Mouse (Mus musculus) lung, adult 18-20 months (tissue): ENCODE results near the gene Hoxa1.

ENCODE experiments used
- DNase-seq, 2 experiments: peaks; one replicate each; pipeline ENCODE4 v3.0.0; 2022; ENCODE audit warnings: mixed read lengths in 2 of 2

Hoxa1 gene

GRCm38 (mm10) chr6:52170898-52171223 is 12.7 kb upstream of the Hoxa1 start:
- no peak for DNase-seq

DNA sequence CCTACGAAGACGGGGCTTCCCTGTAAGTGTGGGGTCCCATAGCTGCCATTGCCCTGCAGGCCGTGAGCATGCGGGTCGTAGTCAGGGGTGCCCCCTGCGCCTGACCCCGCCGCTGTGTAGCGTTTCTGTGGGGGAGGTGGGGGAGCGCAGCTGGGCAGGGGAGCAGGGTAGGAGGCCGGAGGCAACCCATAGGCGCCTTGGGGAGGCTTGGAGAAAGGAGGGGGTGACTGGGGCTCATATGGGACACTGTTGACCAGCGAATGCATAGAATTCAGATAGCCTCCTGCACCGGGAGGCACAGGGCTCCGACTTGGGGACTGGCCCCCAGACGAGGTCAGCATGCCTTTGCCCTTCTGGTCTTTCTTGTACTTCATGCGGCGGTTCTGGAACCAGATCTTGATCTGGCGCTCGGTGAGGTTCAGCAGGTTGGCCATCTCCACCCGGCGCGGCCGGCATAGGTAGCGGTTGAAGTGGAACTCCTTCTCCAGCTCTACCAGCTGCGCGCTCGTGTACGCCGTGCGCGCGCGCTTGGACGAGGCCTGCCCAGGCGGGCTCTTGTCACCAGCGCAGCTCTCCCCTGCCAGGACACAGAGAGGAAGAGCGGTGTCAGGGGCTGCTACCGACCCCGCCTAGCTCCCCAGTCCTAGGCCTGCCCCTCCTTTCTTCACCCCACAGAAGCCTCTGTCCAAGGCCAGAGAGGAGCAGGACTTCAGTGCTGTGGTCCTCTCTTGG is 12.2 kb upstream of the Hoxa1 start:
- DNase-seq = no peak

GRCm38 (mm10) chr6:52169499-52170165 is 11.5 kb upstream of the Hoxa1 start:
- no peak for DNase-seq

DNA sequence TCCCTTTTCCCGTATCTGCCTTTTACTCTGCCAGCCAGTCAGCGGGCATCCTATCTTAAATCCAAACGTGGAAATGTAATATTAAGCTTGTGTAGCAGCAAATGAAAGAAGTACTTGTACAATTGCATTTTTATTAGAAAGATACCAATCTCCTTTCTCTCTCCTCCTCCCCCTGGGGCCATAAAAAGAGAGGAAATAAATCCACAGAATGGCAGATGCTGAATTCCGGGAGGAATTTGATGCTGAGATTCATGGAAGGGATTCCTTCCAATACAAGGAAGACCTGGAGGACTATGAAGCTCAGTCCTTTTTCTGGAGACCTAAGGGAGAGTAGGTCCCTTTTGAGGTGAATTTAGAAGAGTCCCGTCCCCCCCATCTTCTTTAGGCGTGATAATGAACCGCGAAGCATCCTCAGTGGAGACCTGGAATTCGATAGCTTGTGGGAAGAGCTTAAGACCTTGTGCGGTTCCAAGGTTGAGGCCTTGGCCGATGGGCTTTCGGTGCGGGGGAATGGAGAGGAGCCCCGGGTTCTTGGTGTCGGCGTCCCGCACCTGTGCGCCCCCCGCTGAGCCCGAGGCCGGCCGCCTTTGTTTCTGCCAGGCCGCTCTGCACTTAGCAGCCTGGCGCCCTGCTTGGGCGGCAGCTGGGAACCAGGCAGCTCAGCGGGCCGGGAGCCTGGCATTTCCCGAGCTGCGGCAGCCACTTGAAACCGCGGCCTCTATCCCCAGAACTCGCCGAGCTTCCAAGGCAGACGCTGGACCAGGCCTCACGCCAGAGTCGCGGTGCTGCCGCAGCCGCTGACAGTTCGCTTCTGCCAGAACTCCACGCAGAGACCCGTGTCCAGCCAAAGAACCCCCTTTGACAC is 10.3 kb upstream of the Hoxa1 start:
- DNase-seq = no peak

DNA sequence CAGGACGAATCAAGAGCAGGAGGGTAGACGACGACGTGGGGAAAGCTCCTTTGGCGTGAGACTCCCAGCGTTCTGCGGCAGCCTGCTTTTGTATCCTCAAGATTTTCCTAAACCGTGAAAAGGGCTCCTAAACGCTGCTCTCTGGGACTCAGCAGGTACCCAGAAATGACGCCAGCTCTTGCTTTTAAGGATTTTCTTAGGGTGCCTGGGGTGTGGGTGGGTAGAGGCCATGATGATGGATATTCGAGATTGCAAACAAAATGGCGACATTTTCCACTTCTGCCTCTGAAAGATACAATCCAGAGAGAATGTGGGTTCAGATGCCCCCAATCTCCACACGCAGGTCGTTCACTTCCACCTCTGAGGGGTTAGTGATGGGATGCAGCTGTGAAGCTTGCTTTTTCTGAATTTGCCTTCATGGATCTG is 9.6 kb upstream of the Hoxa1 start:
- DNase-seq = no peak

GRCm38 (mm10) chr6:52167176-52167575 is 9.1 kb upstream of the Hoxa1 start:
- DNase-seq = no peak

- no peak for DNase-seq
Observed at GRCm38 (mm10) chr6:52166431-52167077, 8.4 kb upstream of the Hoxa1 start.

GRCm38 (mm10) chr6:52165441-52166370 is 7.6 kb upstream of the Hoxa1 start:
- no peak for DNase-seq

GRCm38 (mm10) chr6:52164626-52165440 is 6.7 kb upstream of the Hoxa1 start, which contains the start of gene Hoxa2:
TSS of gene Hoxa2 (minus strand) at chr6:52164831.
- no peak for DNase-seq

GRCm38 (mm10) chr6:52164051-52164625 is 6.0 kb upstream of the Hoxa1 start:
- peak in 1 of 2 experiments; percentile 14 for DNase-seq

DNA sequence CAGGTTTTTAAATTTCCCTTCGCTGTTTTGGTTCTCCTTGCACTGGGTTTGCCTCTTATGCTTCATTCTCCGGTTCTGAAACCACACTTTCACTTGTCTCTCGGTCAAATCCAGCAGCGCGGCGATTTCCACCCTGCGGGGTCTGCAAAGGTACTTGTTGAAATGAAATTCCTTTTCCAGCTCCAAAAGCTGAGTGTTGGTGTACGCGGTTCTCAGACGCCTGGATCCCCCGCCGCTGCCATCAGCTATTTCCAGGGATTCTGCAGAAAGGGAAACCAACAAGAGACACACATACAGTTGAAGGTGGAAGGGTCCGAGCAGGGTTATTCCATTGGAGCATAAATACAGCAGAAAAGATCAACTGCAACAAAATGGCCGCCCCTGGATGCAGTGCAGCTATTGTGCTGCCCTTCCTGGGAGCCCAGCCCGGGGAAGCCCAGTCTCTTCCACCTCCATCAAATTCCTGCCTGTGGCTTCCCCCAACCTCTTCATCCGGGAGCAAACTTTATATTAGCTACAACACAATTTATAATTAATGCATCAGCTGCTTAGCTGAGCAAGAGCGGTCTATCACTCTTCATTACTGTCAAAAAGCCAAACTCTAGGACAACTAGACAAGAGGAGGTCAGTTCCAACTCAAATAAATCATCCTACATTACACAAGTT is 5.4 kb upstream of the Hoxa1 start:
- peak in 1 of 2 experiments; percentile 14 for DNase-seq

- no peak for DNase-seq
Observed at GRCm38 (mm10) chr6:52162611-52163365, 4.7 kb upstream of the Hoxa1 start.

GRCm38 (mm10) chr6:52162093-52162380 is 3.9 kb upstream of the Hoxa1 start:
- DNase-seq = no peak

- no peak for DNase-seq
Observed at GRCm38 (mm10) chr6:52161336-52162092, 3.4 kb upstream of the Hoxa1 start.

- DNase-seq = peak in 1 of 2 experiments; percentile 64
Observed at GRCm38 (mm10) chr6:52160511-52161335, 2.6 kb upstream of the Hoxa1 start.

- DNase-seq = no peak
Observed at GRCm38 (mm10) chr6:52159979-52160378, 1.9 kb upstream of the Hoxa1 start.

DNA sequence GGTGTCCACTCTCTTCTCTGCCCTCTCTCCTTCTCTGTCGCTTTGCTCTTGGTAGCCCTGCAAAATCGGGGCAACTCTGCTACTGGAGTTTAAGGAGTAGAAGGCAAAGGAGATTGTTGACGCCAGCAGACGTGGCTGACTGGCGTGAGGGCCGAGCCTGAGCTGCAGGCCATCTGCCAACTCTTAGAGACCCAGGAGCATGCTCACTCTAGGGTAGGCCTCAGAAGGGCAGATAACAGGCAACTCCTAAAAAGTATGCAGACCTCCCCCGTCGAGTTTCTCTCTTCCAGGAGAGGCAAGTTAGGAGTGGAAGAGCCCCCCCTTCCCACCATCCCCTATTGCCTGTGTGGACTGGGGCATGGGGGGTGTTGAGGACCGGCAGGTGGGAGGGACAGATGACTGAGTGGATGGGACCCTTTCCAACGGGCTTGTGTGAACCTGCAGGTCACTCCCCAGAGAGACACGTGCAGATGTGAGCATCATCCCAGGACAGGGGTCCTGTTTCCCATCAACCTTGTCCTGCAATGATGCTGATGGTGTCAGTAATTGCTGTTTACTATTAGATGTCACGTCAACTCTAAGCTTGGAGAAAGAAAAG is 1.1 kb upstream of the Hoxa1 start:
- no peak for DNase-seq
